Mouse (Mus musculus): ENCODE measurements at regions not wholly inside any gene's neighbourhood (a gene's known extent, or its start where the extent isn't known, plus 50 kb on each side); places are given as distances from the start of the nearest gene placed in this dataset.
"Not testable (repeated sequence)": the region's sequence is repeated elsewhere in the genome, so short reads cannot be mapped to it uniquely, and the experiment has no call there.

DNA sequence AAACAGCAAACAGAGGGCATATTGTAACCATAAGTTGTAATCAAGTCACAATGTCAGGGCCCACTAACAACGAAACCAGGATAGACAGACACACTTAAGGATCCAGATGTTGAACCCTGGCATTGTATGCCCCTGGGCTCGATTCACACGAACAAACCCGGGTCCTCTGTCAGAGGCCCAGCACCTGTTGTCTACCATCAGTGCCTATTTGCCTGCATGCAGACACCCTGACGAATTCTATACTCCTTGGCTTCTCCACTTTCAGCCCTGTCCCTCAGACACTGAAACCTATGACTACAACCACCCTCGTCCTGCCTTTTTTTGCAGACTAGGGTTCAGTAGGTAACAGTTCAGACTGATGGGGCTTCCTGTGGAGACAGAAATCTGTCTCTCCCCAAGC is 170.6 kb upstream of the Pkdcc start:
- DNase-seq (ENCODE audit: low spot score in 2 of 2) = no peak

DNA sequence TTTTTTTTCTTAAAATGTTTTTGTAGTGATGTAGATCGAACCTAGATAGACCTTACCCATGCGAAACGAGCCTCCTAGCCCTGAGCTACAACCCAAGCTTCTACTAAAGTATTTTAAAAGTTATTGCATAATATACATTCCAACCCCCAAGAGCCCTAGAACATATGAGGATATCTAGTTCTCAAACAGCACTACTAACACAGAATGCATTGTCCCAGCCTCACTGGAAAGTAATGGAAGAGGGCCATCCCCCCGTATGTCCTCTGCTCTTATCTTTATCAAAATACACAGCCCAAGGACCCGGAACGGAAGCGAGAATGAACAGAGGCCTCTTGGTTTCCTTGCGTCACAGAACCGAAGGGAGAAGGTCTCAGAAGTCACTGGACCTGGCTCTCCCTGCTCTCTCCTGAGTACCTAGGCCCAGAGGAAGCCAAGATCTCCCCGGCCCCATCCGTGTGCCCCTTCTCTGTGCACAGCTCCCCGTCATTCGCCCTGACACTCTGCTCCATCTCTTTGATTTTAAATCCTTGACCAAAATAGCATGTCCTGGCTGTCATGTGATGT is 165.0 kb upstream of the Pkdcc start:
- DNase-seq (ENCODE audit: low spot score in 2 of 2) = no peak

DNA sequence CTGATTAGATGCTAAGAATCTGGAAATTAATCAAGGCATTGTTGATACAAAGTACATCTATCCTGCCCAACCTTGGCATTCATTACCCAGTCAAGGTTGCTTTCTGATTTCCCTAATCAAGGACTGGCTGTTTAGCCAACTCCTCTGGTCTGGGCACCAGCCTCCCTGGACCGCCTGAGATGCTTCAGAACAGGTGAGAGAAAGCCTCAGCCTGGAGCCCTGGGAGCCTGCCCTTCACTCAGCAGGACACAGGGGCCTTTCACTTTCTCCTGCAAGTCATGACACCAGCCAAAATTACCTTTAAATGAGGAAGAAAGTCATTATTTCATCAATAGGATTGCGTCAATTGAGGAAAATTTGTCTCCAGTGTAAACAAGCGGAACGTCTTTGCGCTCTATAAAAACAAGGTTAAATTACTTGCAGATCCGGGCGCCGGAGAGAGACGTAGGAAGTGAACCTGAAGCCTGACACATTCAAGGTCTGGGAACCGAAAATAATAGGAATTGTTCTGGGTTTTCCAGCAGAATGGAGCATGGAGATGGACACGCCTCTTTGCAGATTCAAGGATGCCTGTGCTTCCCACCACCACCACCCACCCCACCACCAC is 164.4 kb upstream of the Pkdcc start:
- no peak for DNase-seq (ENCODE audit: low spot score in 2 of 2)

DNA sequence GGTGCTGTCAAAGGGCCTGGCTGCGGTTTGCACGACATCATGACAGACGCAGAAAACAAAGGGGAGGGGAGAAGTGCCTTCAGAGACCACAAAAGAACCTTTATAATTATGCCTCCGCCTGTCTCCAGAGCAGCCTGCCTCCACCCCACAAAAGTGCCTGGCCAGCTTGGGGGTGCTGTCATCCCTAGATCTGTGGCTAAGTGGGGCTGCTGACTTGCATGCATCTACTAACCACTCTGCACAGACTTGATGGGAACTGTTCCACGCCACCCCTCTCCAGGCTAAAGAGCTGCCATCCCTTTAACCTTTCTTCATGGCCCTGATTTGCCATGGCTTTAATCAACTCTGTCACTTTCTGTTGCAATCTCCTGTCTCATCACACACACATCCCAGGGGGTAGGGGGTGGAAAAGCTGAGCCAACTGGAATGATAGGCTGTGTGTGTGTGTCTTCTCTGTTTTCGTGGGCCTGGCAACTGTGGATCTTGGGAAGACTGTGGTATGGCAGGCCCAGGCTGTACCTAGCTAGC is 162.4 kb upstream of the Pkdcc start:
- no peak for DNase-seq (ENCODE audit: low spot score in 2 of 2)

DNA sequence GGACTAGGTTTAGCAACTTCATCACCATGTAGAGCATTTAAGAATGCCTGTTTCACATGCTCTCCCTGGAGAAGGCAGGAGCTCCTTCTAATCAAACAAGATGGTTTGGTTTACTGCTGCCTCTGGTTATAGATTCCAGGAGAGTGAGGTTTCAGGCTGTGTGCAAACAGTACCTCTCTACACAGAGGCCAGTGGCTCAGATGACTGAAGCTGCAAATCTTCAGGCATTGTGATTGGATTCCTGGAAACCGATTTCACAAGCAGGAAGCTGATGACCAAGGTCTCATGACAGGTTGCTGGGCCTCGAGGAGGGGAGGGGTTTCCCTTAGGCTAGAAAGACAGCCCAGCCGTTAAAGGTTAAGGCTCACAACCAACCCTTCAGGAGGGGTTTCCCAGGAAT is 157.3 kb upstream of the Pkdcc start:
- DNase-seq (ENCODE audit: low spot score in 2 of 2) = no peak

DNA sequence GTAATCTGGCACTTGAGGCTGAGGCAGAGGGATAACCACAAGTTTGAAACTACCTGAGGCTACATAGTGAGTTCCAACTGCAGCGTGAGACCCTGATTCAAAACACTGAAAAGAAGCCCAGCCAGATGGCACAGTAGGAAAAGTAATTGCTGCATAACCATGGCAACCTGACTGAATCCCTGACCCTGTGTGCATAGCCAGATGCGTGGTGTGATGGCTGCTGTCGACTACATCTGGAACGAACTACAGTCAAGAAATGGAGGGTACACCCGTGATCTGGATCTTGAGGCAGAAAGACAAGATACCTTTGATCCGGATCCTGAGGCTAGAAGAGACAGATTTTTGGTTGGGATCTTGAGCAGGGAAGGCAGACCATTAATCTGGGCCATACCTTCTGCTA is 153.2 kb upstream of the Pkdcc start:
- DNase-seq (ENCODE audit: low spot score in 2 of 2) = no peak

DNA sequence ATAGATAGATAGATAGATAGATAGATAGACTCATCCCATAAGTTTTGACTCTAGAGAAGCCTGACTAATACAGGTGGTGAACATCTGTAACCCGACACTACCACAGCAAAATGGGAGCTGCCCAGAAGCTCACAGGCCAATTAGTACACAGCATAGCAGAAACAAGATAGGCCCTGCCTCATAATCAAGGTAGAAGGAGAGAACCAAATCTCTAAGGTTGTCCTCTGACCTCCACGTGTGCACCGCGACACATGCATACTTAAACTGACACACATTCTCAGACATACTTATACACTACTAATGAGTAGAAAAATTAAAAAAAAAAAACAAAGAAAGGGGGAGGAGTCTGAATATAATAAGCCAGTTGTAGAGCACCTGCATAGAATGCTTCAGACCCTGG is 151.2 kb upstream of the Pkdcc start:
- DNase-seq (ENCODE audit: low spot score in 2 of 2) = no peak

DNA sequence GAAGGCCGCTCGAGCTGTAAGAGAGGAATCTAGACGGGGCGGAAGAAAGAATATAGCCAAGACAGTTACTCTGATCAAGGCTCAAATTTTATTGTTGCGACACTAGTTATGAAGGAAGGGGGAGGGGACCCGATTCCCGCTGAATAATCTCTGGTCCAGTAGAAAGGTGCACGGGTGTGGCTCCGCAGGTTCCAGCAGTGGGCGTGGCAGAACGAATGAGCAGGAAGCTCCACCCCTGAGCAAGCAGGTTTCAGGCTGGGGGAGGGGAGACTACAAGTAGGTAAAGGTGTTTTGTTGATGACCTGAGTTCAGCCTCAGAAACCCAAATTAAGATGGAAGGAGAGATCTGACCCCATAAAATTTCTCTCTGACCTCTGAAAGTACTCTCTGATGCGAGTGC is 150.7 kb upstream of the Pkdcc start:
- not testable (repeated sequence) for DNase-seq (ENCODE audit: low spot score in 2 of 2)

DNA sequence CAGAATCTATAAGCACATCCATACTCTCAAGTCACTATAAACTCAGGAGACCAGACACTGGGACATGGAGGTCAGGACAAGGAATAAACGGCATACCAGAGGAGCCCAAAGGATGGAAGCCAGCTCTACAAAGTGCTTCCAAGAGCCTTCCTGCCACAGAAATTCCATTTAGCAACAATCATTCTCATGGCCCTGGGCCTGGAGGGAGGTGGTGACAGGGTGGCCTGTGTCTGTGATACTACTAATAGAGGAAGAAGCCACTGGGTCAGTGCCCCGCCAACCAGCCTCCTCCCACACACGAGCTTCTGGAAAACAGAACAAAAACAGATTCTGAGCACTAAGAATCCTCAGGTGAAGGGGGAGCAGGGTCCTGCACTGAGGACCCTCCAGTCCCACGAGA is 145.8 kb upstream of the Pkdcc start:
- DNase-seq (ENCODE audit: low spot score in 2 of 2) = no peak

DNA sequence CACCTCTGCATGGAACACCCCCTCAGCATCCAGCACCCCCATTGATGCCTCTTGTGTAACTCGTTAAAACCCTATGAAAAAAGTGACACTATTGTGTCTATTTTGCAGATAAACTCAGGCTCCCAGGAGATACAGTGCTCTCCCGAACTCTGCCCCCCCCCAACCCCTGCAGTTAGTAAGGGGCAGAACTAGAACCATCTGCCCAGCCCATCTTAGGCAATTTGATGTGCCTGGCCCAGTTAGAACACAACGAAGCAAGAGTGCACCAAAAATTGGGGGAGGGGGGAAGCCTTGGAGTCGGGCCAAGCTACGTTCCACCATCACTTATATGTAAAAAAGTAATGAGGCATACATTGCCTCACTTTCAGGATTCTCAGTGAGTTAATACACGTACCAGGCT is 143.3 kb upstream of the Pkdcc start:
- no peak for DNase-seq (ENCODE audit: low spot score in 2 of 2)

DNA sequence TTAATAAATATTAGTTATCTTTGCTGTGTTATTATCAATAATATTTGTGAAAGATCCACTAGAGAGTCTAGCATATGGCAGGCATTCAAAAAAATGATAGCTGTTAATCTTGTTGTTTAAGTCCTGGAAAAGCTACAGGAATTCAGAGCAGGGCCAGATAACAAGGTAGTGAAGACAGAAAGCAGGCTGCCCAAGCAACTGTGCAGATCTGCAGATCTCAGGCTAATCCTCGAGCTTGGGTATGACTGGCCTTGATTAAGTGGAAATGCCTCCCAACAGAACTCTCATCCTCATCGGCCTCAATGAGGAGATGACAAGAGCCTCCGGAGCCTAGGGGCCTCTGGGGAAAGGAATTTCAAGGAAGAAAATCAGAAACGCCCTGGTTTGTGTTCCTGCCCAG is 142.9 kb upstream of the Pkdcc start:
- DNase-seq (ENCODE audit: low spot score in 2 of 2) = no peak

DNA sequence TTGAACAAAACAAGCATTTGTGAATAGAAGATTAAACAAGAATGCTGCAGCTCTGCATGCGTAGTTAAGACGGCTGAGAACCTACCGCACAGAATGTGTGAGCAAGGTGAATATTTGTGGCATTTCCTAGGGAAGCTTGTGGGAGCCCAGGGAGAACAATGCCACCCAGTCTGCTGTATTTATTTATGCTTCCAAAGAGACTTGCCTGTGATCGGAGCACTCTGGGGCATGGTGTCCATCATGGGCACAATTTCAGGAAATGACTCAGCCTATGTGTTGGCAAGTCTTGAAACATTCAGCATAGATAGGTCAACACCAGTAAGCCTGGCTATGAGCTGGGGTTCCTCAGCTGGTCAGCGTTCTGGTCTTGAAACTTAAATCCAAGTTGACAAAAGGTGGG is 140.2 kb upstream of the Pkdcc start:
- DNase-seq (ENCODE audit: low spot score in 2 of 2) = no peak

DNA sequence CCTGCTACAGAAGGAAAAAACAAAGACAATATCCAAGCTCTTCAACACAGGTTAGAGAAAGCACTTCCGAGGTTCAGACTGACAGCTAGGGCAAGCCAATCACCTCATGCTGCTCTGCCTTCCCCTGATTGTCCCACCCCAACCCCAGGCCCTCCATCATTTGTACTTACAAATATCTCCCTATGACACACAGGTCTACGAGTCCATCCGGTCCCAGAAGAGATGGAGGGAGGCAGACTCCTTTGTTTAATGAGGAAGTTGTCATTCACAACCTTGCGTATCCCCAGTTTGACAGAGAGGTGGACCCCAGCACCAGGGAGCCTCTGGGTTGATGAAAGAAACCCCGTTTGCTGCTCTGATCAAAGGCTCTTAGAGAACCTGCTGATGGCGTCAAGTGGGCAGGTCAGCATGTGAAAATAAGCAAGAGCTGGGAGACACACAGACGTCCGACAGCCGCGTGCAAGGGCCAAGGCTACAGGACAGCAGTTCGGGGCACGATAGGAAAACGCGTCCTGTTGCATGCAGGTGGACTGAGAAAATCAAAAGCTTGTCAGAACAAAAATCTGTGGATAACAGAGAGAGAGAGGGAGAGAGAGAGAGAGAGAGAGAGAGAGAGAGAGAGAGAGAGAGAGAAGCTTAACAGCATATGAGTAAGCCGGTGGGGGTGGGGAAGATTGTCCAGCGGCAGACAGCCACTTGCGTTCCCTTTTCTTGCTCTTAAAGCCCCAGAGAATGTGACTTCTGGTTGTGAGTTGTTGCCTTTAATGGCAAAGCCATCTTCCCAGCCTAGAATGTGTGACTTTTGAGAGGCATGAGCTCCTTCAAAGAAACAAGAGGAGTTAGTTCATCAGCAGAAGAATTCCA is 137.1 kb upstream of the Pkdcc start:
- DNase-seq (ENCODE audit: low spot score in 2 of 2) = no peak

DNA sequence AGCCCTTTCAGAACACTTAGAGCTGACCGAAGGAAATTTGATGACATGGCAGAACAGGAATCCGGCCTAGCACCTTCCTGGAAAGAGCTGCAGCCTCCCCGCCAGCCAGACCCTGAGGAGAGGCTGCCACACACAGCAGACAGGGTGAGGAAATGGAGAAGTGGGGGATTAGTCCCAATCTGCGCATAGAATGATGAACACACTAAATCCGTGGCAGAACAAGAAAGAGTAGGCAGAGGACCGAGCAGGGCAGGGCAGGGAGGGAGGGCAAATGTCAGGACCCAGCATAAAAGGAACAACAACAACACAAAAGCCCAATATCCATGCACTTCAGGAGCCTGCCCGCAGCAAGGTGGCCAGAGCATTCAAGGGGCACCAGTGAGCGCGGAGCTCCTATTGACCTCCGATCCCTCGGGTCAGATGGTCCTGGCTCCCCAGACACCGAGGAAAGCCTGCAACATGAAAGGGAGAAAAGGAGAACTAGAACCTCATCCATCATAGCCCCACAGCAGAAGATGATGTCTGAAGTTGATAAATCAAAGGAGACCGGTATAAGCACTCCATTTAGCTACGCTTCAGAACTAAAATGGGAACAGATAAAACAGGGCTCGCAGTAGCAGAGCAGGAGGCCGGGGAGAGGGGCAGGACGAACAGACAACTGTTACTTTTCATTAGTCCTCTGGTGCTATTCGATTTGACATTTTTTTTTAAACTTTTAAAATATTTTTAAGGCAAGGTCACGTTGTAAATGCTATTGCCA is 136.3 kb upstream of the Pkdcc start:
- DNase-seq (ENCODE audit: low spot score in 2 of 2) = no peak

DNA sequence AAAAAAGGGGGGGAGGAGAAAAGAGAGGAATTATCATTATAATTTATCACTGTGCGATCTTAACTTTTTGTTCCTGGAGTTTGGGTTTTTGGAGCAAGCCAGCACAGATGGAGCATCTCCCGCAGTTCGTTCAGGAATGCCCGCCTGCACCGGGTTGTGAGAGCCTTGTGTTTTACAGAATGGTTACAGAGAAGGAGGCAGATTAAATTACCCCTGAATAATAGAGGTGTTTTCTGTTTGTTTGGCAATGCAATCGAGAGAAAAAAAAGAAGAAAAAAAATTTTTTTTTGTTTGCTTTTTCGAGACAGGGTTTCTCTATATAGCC is 135.8 kb upstream of the Pkdcc start:
- DNase-seq (ENCODE audit: low spot score in 2 of 2) = no peak

DNA sequence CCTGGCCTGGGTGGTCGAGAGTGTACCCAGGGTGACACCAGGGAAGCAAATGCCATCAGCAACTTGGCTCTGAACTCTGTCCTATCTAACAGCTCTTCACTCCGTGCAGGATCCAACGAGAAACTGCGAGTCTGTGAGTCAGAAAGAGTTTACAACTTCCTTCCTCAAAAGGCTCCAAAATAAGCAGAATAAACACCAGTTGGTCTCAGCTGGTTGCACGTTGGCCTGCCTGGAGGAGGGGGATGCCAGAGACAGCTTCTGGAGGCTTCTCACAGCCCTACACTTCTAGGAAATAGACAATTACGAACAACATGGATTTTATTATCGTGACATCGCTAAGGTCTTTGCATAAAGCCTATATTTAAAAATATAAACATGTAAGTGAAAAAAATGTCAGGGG is 133.4 kb upstream of the Pkdcc start:
- no peak for DNase-seq (ENCODE audit: low spot score in 2 of 2)

DNA sequence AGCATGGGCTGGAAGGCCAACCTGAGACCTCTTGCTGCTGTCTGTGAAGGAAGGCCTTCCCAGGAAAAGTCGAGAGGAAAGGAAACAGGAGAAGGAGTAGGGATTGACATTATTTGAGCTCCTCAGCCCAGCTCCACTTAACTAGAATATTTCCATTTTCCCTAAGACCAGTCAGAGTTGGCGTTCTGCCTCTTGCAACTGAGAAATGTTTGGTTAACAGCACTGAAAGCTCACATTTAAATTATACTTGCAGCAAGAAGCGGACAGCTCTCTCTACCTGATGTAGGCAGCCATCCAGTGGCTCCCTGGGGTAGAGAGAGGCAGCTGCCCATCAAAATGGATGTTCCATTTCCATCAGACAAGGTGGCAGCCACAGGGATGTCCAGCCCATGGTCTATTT is 131.6 kb upstream of the Pkdcc start:
- DNase-seq (ENCODE audit: low spot score in 2 of 2) = no peak

DNA sequence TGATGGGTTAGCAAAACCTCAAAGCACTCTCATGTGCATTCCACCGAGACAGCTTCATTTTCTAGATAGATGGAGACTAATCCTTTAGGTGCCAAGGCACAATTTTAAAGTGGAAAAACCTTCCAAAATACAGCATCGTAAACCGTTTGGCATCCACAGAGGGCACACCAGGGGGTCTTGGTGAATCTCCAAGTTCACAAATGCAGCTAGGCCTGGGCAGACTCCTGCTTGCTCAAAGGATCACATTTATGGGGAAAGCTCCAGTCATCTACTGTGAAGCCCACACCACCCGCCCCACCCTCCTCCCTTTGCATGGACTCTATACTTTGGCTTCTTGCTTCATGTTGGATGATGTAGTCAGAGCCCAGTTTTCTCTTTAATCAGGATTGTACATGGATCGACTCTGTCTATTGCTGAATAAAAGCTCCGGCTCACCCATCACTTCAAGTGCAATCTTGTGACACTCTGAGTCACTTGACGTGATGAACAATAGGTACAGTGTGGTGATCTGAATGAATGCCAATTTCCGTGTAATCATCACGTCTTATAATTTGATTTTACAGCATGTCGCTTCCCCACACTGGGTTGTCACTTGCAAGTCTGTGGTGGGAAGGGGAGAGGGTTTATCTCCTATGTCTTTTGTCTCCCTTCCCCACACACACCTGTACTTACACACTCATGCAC is 129.2 kb upstream of the Pkdcc start:
- no peak for DNase-seq (ENCODE audit: low spot score in 2 of 2)

DNA sequence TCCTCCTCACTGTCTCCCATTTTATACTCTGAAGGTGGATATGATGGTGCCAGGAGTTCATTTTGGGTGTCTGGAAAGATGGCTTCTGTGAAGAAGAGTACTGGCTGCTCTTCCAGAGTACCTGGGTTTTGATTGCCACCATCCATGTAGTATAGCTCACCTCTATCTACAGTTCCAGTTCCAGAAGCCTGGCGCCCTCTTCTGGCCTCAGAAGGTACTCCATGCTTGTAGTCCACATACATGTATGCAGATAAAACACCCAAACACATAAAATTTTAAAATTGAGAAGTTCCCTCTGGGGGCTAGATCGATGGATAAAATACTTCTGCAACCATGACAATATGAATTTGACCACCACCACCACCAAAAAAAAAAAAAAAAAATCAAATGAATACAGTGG is 128.4 kb upstream of the Pkdcc start:
- DNase-seq (ENCODE audit: low spot score in 2 of 2) = no peak

DNA sequence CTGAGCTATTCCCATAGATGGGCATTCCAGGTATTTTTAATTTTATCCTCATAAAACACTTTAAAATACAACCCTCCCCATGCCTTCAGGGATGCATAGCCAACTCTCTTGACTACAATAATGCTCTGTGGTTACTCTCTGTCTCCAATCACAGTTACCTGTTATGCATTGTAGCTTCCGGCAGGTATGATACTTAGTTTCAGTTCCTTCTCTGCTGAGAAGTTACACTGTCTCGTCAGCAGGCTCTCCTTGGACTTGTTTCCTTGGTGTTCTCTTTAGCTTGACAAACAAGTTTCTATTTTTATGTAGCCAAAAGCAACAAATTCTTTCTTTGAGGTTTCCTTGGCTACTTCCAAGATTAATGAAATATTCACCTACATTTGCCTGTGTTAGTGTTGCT is 126.6 kb upstream of the Pkdcc start:
- no peak for DNase-seq (ENCODE audit: low spot score in 2 of 2)

DNA sequence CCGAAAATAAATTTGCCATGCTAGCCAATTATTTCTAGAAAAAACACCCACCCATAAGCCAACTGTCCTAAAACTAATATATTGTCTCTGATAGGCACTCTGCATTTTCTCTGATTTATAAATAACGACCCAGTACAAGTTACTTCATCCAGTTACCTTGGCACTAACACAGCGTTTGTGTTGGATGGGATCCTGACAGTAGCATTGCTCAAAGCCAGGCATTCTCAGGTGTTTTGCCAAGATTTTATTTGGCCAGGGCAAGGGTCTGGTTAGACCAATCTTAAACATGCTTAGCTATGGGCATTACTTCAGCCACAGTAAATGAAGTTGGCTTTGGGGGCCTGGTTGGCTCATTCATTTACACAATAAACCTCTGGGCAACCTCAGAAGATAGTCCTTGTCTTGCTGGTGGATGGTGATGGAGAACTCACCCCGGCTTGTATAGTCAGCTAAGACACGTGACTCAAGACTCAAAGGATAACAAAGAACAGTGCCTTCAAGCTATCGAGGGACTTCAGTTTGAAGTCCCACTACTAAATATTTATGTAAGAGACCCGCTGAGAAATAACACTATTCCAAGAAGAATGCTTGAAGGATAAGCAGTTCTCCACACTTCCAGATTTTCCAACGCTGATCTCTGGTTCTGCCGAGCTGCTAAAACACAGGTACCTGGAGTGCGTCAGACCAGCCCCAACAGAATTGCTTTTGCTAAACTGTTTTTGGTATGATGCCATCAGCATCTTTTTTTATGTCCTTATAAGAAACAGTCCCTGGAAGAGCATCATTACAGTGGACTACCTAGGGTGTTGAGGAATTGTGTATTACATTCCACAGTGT is 125.0 kb upstream of the Pkdcc start:
- DNase-seq (ENCODE audit: low spot score in 2 of 2) = no peak

Measured in right cerebral cortex, adult 2 months (tissue).